Mouse (Mus musculus) c-Kit-negative CD71-positive TER-119-positive erythroid progenitor cells, embryonic 14.5 days (primary cell): ENCODE data around the gene Zbtb37.

Experiments
- DNase-seq: peaks from one replicate; pipeline ENCODE4 v3.0.0-alpha.2; 2013; ENCODE audit warnings: low read depth, low spot score

The Zbtb37 gene

GRCm38 (mm10) chr1:161034435-161035280 lies at the start of gene Zbtb37:
Gene Zbtb37 (minus strand): TSS chr1:161034849.
- peak; percentile 98 for DNase-seq

DNA sequence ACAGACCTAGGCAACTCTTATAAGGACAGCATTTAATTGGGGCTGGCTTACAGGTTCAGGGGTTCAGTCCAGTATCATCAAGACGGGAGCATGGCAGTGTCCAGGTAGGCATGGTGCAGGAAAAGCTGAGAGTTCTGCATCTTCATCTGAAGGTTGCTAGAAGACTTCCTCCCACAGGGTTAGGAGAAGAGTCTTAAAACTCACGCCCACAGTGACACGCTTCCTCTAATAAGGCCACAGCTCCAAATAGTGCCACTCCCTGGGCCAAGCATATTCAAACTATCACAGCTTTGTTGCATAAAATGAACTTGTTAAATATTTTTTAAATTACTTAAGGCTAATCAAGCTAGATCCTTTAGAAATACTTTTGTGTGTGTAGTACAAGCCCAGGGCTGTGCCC lies 42.6 kb upstream of the Zbtb37 start:
- DNase-seq: no peak

DNA sequence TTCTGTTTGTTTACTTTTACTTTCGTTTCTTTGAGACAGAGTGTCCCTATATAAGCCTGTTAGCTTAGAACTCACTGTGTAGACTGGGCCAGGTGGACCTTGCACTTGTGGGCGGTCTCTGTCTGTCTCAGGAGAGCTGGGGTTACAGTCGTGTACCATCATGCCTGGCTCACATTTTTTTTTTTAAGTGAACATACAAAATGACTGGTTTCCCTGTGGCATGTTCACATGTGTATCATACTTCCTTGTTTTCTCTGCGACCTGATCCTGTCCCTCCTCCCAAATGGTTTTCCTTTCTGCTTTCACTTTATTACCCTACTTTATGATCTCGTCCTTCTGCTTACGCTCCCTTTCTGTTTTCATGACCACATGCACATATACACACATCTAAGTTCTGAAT lies 41.6 kb upstream of the Zbtb37 start:
- no peak for DNase-seq

DNA sequence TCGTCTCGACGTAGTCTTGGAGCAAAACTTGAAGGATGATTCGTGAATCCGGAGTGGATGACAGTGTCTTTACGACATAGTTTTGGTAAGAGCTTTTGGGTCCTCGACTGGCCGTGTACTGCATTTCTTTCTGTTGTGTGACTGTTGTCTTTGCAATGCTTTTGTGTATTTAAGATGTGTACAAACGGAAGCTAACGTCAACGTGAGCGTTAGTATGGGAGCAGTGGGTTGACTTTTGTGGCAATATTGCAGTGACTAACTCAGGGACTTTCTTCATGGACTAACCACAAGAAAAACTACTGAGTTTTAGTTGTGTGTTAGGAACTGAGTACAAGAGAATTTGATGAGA lies 36.6 kb upstream of the Zbtb37 start:
- no peak for DNase-seq

GRCm38 (mm10) chr1:161070352-161071271 lies 36.0 kb upstream of the Zbtb37 start, which contains the start of the genes Dars2 and Cenpl:
Gene Dars2 (minus strand): TSS chr1:161070658.
Gene Cenpl (plus strand): TSS chr1:161070713.
- DNase-seq: peak; percentile 82

DNA sequence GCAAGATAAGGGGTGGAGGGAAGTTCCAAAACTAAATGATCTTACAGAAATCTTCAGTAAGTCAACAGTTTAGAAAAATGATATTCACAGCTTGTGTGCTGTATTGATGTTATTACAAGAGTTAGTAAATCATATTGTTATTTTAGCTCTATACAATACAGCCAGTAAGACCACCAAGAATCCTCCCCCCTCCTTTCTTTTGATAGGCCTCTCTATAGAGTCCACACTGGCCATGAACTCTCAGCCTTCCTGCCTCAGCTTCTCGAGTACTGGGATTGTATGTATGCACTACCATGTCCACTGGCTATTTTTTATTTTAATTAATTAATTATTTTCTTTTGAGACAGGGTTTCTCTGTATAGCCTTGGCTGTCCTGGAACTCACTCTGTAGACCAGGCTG lies 28.7 kb upstream of the Zbtb37 start:
- DNase-seq: no peak

- DNase-seq: no peak
Observed at GRCm38 (mm10) chr1:161057164-161057563, 22.5 kb upstream of the Zbtb37 start.

- DNase-seq: no peak
Observed at GRCm38 (mm10) chr1:161046972-161047371, 12.3 kb upstream of the Zbtb37 start.

DNA sequence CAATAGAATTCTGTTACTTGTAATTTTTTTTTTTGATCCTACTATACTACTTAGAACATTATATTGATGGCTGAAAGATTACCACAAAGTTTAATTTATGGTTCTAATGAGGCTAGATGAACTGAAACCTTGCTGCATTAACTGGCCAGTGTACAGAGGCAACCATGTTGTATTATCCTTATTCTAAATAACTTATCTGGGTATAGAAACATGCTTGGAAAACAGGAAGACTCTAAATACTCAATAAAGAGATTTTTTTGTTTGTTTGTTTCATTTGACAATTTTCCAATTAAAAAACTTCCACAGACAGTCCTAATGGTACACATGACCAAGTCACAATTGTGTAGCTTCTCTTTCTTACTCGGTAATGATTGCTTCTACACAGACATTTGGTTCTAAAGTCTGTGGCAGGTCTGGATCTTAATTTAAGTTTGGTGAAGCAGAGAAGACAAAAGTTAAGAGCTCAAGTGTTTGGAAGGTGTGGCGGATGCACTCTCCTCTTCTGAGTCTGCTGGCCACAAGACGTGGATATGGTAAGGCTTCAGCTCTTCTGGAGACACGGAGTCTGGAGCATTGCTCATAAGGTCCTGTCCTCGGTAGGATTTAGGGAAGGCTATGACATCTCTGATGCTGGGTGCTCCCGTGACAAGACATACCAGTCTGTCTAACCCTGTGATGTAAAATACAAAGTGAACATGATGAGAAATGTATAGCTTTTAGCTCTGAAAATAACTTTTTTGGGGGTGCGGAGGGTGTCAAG lies 6.8 kb upstream of the Zbtb37 start:
- DNase-seq: no peak

DNA sequence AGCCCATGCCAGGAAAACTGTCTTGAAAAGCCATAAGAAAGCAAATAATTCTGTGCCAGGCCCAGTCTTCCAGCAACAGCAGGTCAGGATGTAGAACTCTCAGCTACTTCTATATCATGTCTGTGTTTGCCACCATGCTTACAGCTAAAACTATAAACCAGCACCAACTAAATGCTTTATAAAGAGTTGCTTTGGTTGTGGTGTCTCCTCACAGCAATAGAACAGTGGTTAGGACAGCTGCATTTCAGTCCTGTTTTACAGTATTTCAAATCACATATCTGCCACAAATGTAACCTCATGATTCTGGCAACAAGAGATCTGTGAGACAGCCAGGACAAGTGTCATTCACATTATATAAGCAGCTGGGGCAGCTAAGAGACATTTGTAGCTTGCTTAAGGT lies 6.2 kb upstream of the Zbtb37 start:
- DNase-seq: no peak

- DNase-seq: no peak
Observed at GRCm38 (mm10) chr1:161040426-161040770, 5.7 kb upstream of the Zbtb37 start.

GRCm38 (mm10) chr1:161039741-161040425 lies 5.2 kb upstream of the Zbtb37 start:
- DNase-seq: no peak

DNA sequence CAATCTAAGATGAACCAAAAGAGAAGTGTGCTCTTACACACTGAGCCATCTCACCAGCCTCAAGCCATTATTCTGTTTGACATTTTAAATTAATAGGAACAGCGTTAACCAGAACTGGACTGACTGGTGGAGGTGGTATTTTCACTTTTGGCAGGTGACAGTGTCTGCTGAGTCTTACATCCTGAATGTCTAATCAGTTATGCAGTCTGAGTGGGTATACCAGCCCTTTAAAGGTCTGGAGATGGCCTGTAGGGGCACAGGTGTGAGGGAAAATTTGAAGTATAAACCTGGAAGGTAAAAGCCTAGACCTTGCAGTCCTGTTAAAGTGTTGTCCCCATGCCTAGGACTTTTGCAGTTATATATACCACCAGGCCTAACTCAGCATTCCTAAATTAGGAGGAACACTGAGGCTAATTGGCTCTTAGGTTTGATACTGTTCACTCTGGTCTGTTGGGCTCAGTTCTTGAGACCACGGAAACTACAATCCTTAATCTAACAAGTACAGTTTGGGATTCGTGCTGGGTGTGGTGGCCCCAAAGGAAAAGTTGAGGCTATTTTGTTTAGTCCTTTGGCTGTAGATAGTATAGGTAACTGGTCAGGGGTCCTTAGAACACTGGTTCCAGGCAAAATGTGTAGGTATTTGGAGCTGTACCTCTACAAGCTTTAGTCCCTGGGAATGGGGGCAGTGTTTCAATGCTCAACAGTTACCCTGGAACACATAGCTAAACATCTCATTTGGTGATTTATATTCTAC lies 4.5 kb upstream of the Zbtb37 start:
- no peak for DNase-seq

DNA sequence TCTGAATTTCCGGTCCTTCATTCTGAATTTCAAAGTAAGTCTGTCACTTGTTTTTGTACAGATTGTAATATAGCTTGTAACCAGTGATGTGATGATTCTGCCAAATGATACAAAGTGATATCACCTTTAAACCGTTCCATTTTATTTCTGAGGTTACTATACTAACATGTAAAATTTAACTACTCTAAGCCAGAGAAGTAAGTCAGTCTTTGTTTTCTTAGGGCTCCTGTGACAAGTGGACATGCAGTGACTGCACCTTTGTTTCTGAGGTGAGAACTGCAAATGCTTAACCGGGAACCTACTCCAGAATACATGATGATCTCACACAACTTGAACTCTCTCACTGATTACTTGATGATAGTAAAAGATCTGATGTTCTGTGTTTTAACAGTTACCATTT lies 3.4 kb upstream of the Zbtb37 start:
- no peak for DNase-seq

DNA sequence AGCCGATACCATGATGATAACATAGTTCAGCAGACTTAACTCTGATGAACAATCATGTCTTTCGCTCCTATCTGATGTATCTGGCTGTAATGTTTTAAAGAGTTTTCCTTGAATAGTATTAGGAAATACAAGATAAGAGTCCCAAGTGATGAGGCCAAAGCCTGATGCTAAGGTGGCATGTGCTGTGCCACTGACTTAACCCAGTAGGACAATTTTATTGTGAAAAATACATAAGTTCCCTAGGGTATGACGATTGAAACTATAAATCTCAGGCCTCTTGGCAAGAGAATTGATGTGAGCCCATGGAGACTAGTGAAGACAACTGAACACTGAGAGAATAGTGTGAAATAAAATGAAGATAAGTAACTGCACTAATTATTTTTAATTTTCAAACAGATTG lies 3.0 kb upstream of the Zbtb37 start:
- DNase-seq: no peak

- no peak for DNase-seq
Observed at GRCm38 (mm10) chr1:161037026-161037425, 2.4 kb upstream of the Zbtb37 start.

- no peak for DNase-seq
Observed at GRCm38 (mm10) chr1:161036411-161036841, 1.8 kb upstream of the Zbtb37 start.

DNA sequence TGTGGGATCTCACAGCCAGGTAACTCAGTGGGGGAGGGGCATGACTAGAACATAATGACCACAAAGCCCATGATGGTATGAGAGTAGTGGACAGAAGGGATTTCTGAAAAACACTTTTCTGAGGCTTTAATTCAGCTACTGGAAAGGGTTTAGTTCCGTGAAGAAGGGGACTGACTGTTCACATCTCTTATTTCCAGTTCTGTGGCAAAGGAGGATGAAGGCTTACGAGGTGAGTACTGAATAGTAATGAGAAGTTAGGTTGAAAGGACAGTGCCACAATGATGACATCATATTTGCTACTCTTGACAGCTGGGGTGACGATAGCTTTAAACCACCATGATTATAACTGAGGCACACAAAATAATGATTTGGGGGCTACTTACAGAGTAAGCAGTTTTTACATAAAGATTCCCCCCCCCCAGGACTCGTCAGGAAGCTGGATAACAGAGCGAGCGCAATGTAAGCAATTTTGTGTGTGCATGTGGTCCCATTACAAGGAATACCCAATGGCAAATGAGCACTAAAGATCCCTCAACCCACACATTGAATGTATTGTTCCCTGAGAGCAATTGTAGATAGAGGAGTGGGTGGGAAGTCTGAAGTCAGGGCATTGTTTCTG lies 1.2 kb upstream of the Zbtb37 start:
- DNase-seq: peak; percentile 32

DNA sequence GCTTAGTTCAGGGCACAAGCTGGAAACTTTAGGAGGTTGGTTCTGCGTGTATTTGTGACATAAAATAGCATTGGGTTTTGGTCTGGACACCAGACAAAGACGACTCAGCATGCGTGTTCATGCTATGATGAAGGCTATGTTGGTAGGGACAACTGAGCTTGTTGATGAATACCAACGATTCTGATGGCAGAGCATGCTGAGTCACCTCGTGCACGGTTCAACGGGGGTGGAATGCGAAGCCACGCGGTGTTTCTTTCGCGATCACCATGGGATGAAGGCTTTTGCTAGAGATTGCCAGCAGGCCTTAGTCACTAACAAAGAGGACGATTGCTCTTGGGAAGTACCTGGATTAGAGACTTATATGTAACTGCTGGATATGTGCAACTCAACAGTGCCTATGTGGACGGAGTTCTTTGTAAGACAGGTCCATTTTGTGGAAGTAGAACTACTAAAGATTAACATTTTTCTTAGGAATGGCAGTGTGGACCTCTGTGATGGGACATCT lies 684 bp upstream of the Zbtb37 start:
- DNase-seq: peak; percentile 71
